Mouse (Mus musculus): ENCODE measurements around the gene Tsc22d3.
A peak's percentile ranks its signal among the peaks of the same experiment; 100 is the strongest.

DNA sequence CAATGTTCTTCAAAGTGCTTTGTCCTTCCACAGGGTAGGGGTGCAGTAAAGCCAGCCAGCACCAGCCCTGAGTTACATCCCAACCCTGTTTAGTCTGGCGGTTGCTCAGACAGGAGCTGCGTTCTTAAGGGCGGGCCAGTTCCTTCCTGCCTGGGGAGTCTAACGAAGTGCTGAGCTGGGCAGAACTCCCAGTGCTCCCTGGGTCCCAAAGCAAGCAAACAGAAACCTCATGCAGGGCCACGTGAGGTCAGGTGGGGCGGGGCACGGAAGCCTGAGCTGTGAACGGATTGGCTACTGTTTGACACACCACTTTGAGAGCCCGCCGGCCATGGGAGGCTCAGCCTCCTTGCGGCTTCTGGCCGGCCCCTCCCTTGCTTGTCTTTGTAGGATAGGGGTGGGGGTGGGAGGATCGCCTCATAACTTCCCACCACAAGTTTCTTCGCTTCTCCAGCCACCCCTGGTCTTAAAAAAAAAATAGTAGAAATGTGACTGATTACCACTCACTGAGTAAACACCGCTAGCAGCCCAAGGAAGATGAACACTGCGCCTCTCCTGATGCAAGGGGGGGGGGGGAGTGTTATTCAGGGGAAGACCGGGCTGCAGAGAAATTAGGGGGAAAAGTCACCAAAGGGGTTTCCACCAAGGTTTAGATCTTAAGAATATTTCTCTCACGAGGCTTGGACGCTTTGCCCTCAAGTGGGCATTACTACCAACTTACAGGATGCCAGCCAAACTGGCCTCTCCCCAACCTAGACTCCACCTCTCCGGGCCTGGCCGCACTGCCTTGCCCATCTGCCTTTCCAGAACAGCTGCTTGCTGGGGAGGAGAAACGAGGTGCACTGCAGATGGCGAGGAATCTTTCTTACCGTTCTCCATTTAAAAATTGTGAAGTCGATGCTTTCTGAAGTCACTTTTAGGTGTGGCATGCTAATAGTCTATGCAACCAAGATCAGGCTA, 80.0 kb downstream of the Tsc22d3 start:
- TF ChIP-seq CTCF (IDR thresholded peaks at IDR 0.05; ENCODE audit: control insufficient read depth, insufficient read depth, insufficient read length) (no peak), MAX (IDR thresholded peaks at IDR 0.05) (peak; percentile 83), FOSL1 (IDR thresholded peaks at IDR 0.05; ENCODE audit: insufficient read depth, low read length, poor library complexity, severe bottlenecking) (no peak)
